Mouse (Mus musculus) ES-CJ7 (cell line): ENCODE results near the gene Kif24.
A peak's percentile ranks its signal among the peaks of the same experiment; 100 is the strongest.

Experiments used
- DNase-seq: peaks from one replicate; pipeline ENCODE4 v3.0.0; 2011; ENCODE audit warnings: low read depth, low spot score

Gene Kif24

DNA sequence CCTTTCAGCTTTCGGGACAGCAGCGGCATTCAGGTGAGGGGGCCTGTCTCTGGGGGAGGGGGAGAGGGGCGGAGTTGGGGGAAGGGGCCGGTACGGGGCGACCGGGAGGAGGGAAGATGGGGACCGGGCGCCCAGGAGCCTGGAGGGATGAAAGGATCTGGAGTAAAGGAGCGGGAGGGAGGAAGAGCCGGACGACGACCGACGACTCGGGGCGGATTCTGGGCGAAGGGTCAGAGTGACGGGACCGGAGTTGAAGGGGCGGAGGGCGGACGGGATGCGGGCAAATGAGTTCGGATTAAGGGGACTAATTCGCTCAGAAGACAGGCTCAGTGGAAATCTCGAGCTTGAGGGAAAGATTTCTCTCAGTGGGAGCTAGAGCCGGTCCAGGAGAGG is 115.5 kb downstream of the Kif24 start:
- no peak for DNase-seq

- DNase-seq = peak; percentile 99
Measured at GRCm38 (mm10) chr4:41348584-41349198, 116.0 kb downstream of the Kif24 start, which contains the start of gene Ubap1. Gene Ubap1 (plus strand): TSS chr4:41348996.

- no peak for DNase-seq
Measured at GRCm38 (mm10) chr4:41347839-41348238, 116.8 kb downstream of the Kif24 start.

GRCm38 (mm10) chr4:41346011-41346410 is 118.7 kb downstream of the Kif24 start:
- no peak for DNase-seq

GRCm38 (mm10) chr4:41340912-41341550 is 123.7 kb downstream of the Kif24 start:
- DNase-seq = no peak
